16 mouse cellular contexts compared by ENCODE assay signal in genomic region chr9:116330796-116331195, GRCm38 (mm10).
DNase-seq lines count a peak whose midpoint lies in the region; ATAC-seq and TF ChIP-seq lines count a peak whose summit lies in the region.
"Had no signal": no experiment of that assay in that cellular context is flagged by ENCODE, and none has a peak within 500 bp of the region (broad histone marks: within the 10 kb centered on the region; RNA-seq: fewer than 3 reads in every experiment).

No protein-coding gene starts in this region.

- TF ChIP-seq CTCF in liver, embryonic 14.5 days (IDR thresholded peaks at IDR 0.05; ENCODE audit: low read depth) = peak; percentile 21
- TF ChIP-seq CTCF in ES-Bruce4 (IDR thresholded peaks at IDR 0.05; ENCODE audit: low read depth, low read length) = peak; percentile 2

- DNase-seq in liver, embryonic 14.5 days (ENCODE audit: low read depth in 3 of 3, low spot score in 3 of 3) = no peak
- peak; percentile 13 for DNase-seq in A20 (ENCODE audit: low read depth, low spot score)
- no peak for DNase-seq in left cerebral cortex, adult 11 months (ENCODE audit: low spot score)
- DNase-seq in spleen, postnatal 10 days (ENCODE audit: low spot score in 2 of 2) = no peak
- DNase-seq: cerebellum, postnatal 25 days; heart, postnatal 10 days; kidney, postnatal 36 days; liver; right cerebral cortex, postnatal 4 days had no signal

- no peaks in the 10 kb centered on the region for H3K9me3 ChIP-seq in liver, embryonic 14.5 days (ENCODE audit: control insufficient read depth, low read length)
- no peaks in the 10 kb centered on the region for H3K9me3 ChIP-seq in liver, embryonic 12.5 days (replicated peaks)
- no peaks in the 10 kb centered on the region for H3K9me3 ChIP-seq in ES-Bruce4 (replicated peaks; ENCODE audit: control insufficient read depth, insufficient read depth, low read length, poor library complexity, severe bottlenecking)
- no peaks in the 10 kb centered on the region for H3K9me3 ChIP-seq in limb, embryonic 15.5 days
- H3K9me3 ChIP-seq: embryonic facial prominence, embryonic 15.5 days had no signal

- no peak for TF ChIP-seq EP300 in liver, embryonic 14.5 days (IDR thresholded peaks at IDR 0.05; ENCODE audit: low read depth)
- no peak for TF ChIP-seq EP300 in ES-Bruce4 (IDR thresholded peaks at IDR 0.05; ENCODE audit: insufficient read depth, low read depth, low read length)

- WGBS in liver, embryonic 14.5 days (ENCODE audit: insufficient replicate concordance) = 34% methylated on average over 5 of the region's 5 CpGs
- WGBS in liver, embryonic 12.5 days (ENCODE audit: insufficient replicate concordance) = 42% methylated on average over 5 of the region's 5 CpGs
- WGBS in limb, embryonic 15.5 days = 59% methylated on average over 5 of the region's 5 CpGs

- no peak for TF ChIP-seq POLR2A in ES-Bruce4 (IDR thresholded peaks at IDR 0.05; ENCODE audit: insufficient read depth, low read length)

- ATAC-seq in liver, embryonic 14.5 days (ENCODE audit: insufficient read depth) = no peak
- ATAC-seq in liver, embryonic 12.5 days = no peak
- ATAC-seq in limb, embryonic 15.5 days (ENCODE audit: insufficient number of reproducible peaks, low FRiP score, low TSS enrichment, low read depth) = no peak
- no peak for ATAC-seq in inflammation-experienced regulatory T-cells, adult 6 months
- ATAC-seq: activated CD4-positive, CD25-positive, alpha-beta regulatory T cell, adult 4 months had no signal

- no peak overlapping the region for H3K27ac ChIP-seq in liver, embryonic 14.5 days
- H3K27ac ChIP-seq in liver, embryonic 12.5 days = no peak overlapping the region
- no peak overlapping the region for H3K27ac ChIP-seq in ES-Bruce4 (ENCODE audit: insufficient read depth, low read length)
- H3K27ac ChIP-seq in limb, embryonic 15.5 days = 0 out of 2 replicates have a peak overlapping the region, but pooled peaks have one; percentile 8
- H3K27ac ChIP-seq: embryonic facial prominence, embryonic 15.5 days had no signal

- H3K27me3 ChIP-seq in liver, embryonic 14.5 days (ENCODE audit: control insufficient read depth, insufficient read depth, low read length) = no peaks in the 10 kb centered on the region
- H3K27me3 ChIP-seq in liver, embryonic 12.5 days (replicated peaks) = no peaks in the 10 kb centered on the region
- H3K27me3 ChIP-seq in ES-Bruce4 (ENCODE audit: control insufficient read depth, insufficient read depth, low read length, poor library complexity, severe bottlenecking) = no peaks in the 10 kb centered on the region
- H3K27me3 ChIP-seq in limb, embryonic 15.5 days = no peaks in the 10 kb centered on the region
- H3K27me3 ChIP-seq: embryonic facial prominence, embryonic 15.5 days had no signal

- H3K4me3 ChIP-seq in liver, embryonic 14.5 days (ENCODE audit: insufficient read depth in 1 of 2, low read depth in 2 of 2, low read length in 2 of 2) = no peak overlapping the region
- H3K4me3 ChIP-seq in liver, embryonic 12.5 days = no peak overlapping the region
- no peak overlapping the region for H3K4me3 ChIP-seq in ES-Bruce4 (ENCODE audit: low read depth, low read length)
- no peak overlapping the region for H3K4me3 ChIP-seq in limb, embryonic 15.5 days
- H3K4me3 ChIP-seq: embryonic facial prominence, embryonic 15.5 days; myocyte had no signal

- H3K4me1 ChIP-seq in liver, embryonic 14.5 days (replicated peaks; ENCODE audit: control insufficient read depth in 2 of 2, insufficient read depth in 2 of 2, low read length in 1 of 2) = peaks cover 3 to 9% of the 10 kb centered on the region in 2 experiments
- peaks cover 12% of the 10 kb centered on the region for H3K4me1 ChIP-seq in liver, embryonic 12.5 days
- H3K4me1 ChIP-seq in ES-Bruce4 (ENCODE audit: control insufficient read depth, insufficient read depth, low read length) = no peaks in the 10 kb centered on the region
- peaks cover 5% of the 10 kb centered on the region for H3K4me1 ChIP-seq in limb, embryonic 15.5 days

- no peaks in the 10 kb centered on the region for H3K36me3 ChIP-seq in liver, embryonic 14.5 days (replicated peaks; ENCODE audit: control insufficient read depth, insufficient read depth, low read depth)
- no peaks in the 10 kb centered on the region for H3K36me3 ChIP-seq in liver, embryonic 12.5 days
- H3K36me3 ChIP-seq in ES-Bruce4 (ENCODE audit: control insufficient read depth, insufficient read depth, low read length, poor library complexity, severe bottlenecking) = no peaks in the 10 kb centered on the region
- no peaks in the 10 kb centered on the region for H3K36me3 ChIP-seq in limb, embryonic 15.5 days
- H3K36me3 ChIP-seq: embryonic facial prominence, embryonic 15.5 days had no signal

- no peak overlapping the region for H3K9ac ChIP-seq in liver, embryonic 14.5 days (replicated peaks)
- H3K9ac ChIP-seq in liver, embryonic 12.5 days = no peak overlapping the region
- no peak overlapping the region for H3K9ac ChIP-seq in ES-Bruce4 (ENCODE audit: low read depth, poor library complexity, severe bottlenecking)
- H3K9ac ChIP-seq in limb, embryonic 15.5 days = no peak overlapping the region
- H3K9ac ChIP-seq: embryonic facial prominence, embryonic 15.5 days had no signal

- no peak overlapping the region for H3K4me2 ChIP-seq in liver, embryonic 14.5 days (ENCODE audit: low read depth)
- no peak overlapping the region for H3K4me2 ChIP-seq in liver, embryonic 12.5 days
- no peak overlapping the region for H3K4me2 ChIP-seq in limb, embryonic 15.5 days
- H3K4me2 ChIP-seq: embryonic facial prominence, embryonic 15.5 days had no signal
